Mouse (Mus musculus): ENCODE measurements at regions not wholly inside any gene's neighbourhood (a gene's known extent, or its start where the extent isn't known, plus 50 kb on each side); places are given as distances from the start of the nearest gene placed in this dataset.

DNA sequence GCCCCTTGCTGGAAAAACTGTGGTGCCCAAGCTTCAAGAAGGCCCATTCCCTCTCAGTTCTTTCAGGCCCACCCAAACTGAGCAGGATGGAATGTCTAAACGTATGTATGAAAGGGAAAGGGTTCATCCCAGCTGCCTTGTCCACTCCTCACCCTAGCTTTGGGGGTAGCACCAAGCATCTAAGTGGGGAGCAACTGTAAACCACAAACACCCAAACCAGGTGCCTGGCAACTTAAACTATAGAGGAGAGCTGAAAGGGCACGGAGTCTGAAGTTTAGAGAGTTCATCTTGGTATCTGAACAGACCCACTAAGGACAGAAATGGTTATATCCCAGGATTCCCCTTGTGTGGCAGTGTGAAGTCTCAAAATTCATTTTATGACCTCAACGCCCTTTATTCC lies 90.1 kb upstream of the Ssbp2 start:
- DNase-seq (ENCODE audit: low read depth, low spot score), result no peak
- in situ Hi-C loops (cut with MboI; ENCODE audit: low sequenced_read_pairs in 2 of 2, unreplicated experiment in 2 of 2), result loop anchor here in 1 of 2 experiments (5.0 kb wide), 1 partner anchor 92 kb away; the partner anchor contains the start of gene Ssbp2
- H3K36me3 ChIP-seq (ENCODE audit: control insufficient read depth, insufficient read depth, low read length, poor library complexity, severe bottlenecking), result no peaks in the 10 kb centered on the region
- TF ChIP-seq CHD2 (IDR thresholded peaks at IDR 0.05; ENCODE audit: low read depth, low read length) (no peak), MAFK (IDR thresholded peaks at IDR 0.05; ENCODE audit: insufficient read depth, low read depth, low read length) (no peak), HCFC1 (IDR thresholded peaks at IDR 0.05; ENCODE audit: borderline replicate concordance, insufficient read depth, low read length) (no peak), ZC3H11A (IDR thresholded peaks at IDR 0.05; ENCODE audit: borderline replicate concordance, low read depth, low read length) (no peak), ZNF384 (IDR thresholded peaks at IDR 0.05; ENCODE audit: low read depth, low read length) (no peak)
- H3K4me3 ChIP-seq (ENCODE audit: insufficient read depth in 1 of 2, low read depth in 1 of 2, low read length in 2 of 2, poor library complexity in 1 of 2, severe bottlenecking in 1 of 2), result peak overlapping the region; percentile 54 to 68
- H3K9me3 ChIP-seq (ENCODE audit: control insufficient read depth, insufficient read depth, low read depth, low read length), result no peaks in the 10 kb centered on the region
- H3K4me1 ChIP-seq (ENCODE audit: control insufficient read depth in 2 of 2, insufficient read depth in 2 of 2, low read length in 2 of 2, poor library complexity in 1 of 2), result peaks cover 3 to 10% of the 10 kb centered on the region in 2 experiments; a peak in 3 of 4 replicates
- no peak overlapping the region for H3K9ac ChIP-seq (ENCODE audit: insufficient read depth, low read depth, low read length, poor library complexity, severe bottlenecking)
- no peak overlapping the region for H3K27ac ChIP-seq (ENCODE audit: insufficient read depth, low read depth, low read length, poor library complexity, severe bottlenecking)

DNA sequence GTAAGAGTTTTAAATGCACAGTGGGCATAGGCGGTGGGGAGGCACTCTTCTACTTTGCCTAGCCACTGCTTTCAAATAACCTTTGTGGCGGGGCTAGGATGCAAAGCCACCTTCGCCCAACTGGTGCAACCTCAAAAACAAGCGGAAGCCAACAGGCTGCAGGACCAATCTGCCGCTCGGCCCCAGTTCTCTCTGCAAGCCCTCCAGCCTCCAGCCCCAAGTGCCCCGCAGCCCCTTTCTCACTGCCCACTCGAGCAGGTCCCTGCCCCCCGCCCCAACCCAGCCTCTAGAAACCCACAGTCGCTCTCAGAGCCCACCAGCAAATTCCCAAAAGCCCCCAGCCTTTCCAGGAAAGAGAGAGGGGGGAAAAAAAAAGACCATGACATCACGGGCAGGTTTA lies 89.6 kb upstream of the Ssbp2 start:
- Histone ChIP-seq H3K36me3 (ENCODE audit: control insufficient read depth, insufficient read depth, low read length, poor library complexity, severe bottlenecking) (no peaks in the 10 kb centered on the region), H3K4me1 (ENCODE audit: control insufficient read depth in 2 of 2, insufficient read depth in 2 of 2, low read length in 2 of 2, poor library complexity in 1 of 2) (peaks cover 3 to 10% of the 10 kb centered on the region in 2 experiments; a peak in 3 of 4 replicates), H3K4me3 (ENCODE audit: insufficient read depth in 1 of 2, low read depth in 1 of 2, low read length in 2 of 2, poor library complexity in 1 of 2, severe bottlenecking in 1 of 2) (peak overlapping the region; percentile 54 to 68), H3K9ac (ENCODE audit: insufficient read depth, low read depth, low read length, poor library complexity, severe bottlenecking) (peak overlapping the region; percentile 56), H3K9me3 (ENCODE audit: control insufficient read depth, insufficient read depth, low read depth, low read length) (no peaks in the 10 kb centered on the region), H3K27ac (ENCODE audit: insufficient read depth, low read depth, low read length, poor library complexity, severe bottlenecking) (no peak overlapping the region)
- in situ Hi-C loops (cut with MboI; ENCODE audit: low sequenced_read_pairs in 2 of 2, unreplicated experiment in 2 of 2), result loop anchor here in 1 of 2 experiments (5.0 kb wide), 1 partner anchor 92 kb away; the partner anchor contains the start of gene Ssbp2
- TF ChIP-seq ZNF384 (IDR thresholded peaks at IDR 0.05; ENCODE audit: low read depth, low read length), result no peak
- no peak for TF ChIP-seq HCFC1 (IDR thresholded peaks at IDR 0.05; ENCODE audit: borderline replicate concordance, insufficient read depth, low read length)
- TF ChIP-seq CHD2 (IDR thresholded peaks at IDR 0.05; ENCODE audit: low read depth, low read length), result no peak
- no peak for TF ChIP-seq MAFK (IDR thresholded peaks at IDR 0.05; ENCODE audit: insufficient read depth, low read depth, low read length)
- no peak for TF ChIP-seq ZC3H11A (IDR thresholded peaks at IDR 0.05; ENCODE audit: borderline replicate concordance, low read depth, low read length)
- no peak for DNase-seq (ENCODE audit: low read depth, low spot score)

DNA sequence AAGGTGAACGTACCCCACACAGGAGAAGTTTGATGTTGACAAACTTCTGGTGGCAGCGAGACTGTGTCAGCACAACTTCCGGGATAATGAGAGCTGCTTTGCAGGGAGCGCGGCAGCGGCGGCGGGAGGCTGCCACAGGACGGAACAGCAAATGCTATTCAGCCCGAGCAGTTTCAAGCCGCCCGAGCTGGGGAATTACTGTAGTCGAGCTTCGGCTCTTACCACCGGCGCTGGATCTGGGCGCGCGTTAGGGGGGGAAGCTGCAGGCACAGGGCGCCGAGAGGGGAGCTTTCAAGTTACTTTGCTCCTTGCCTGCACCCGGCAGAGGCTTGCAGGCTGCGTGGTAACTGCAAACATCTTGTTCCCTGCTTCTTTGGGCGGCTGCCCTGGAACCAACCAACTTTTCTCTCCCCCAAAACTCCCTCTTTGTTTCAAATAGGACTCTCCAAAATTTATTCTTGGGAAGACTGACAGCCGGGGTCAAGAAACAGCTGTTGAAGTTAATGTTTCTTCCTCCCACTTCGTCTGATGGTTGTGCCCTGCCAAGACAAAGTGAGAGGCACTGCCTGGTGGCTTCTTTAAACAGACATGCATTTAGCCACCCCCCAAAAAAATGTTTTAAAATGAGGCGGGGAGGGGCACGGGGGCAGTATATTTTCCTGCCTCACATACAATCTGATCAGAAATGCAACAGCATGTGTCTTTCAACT lies 89.0 kb upstream of the Ssbp2 start:
- H3K4me1 ChIP-seq (ENCODE audit: control insufficient read depth in 2 of 2, insufficient read depth in 2 of 2, low read length in 2 of 2, poor library complexity in 1 of 2), result peaks cover 3 to 10% of the 10 kb centered on the region in 2 experiments; a peak in 3 of 4 replicates
- H3K9ac ChIP-seq (ENCODE audit: insufficient read depth, low read depth, low read length, poor library complexity, severe bottlenecking), result peak overlapping the region; percentile 56; the same call in 1 of the 2 replicates
- H3K9me3 ChIP-seq (ENCODE audit: control insufficient read depth, insufficient read depth, low read depth, low read length), result no peaks in the 10 kb centered on the region
- in situ Hi-C loops (cut with MboI; ENCODE audit: low sequenced_read_pairs in 2 of 2, unreplicated experiment in 2 of 2), result loop anchor here in 1 of 2 experiments (5.0 kb wide), 1 partner anchor 91 kb away; the partner anchor contains the start of gene Ssbp2
- H3K4me3 ChIP-seq (ENCODE audit: insufficient read depth in 1 of 2, low read depth in 1 of 2, low read length in 2 of 2, poor library complexity in 1 of 2, severe bottlenecking in 1 of 2), result peak overlapping the region; percentile 54 to 68
- H3K36me3 ChIP-seq (ENCODE audit: control insufficient read depth, insufficient read depth, low read length, poor library complexity, severe bottlenecking), result no peaks in the 10 kb centered on the region
- H3K27ac ChIP-seq (ENCODE audit: insufficient read depth, low read depth, low read length, poor library complexity, severe bottlenecking), result no peak overlapping the region
- TF ChIP-seq ZC3H11A (IDR thresholded peaks at IDR 0.05; ENCODE audit: borderline replicate concordance, low read depth, low read length), result no peak
- TF ChIP-seq ZNF384 (IDR thresholded peaks at IDR 0.05; ENCODE audit: low read depth, low read length), result no peak
- no peak for TF ChIP-seq HCFC1 (IDR thresholded peaks at IDR 0.05; ENCODE audit: borderline replicate concordance, insufficient read depth, low read length)
- TF ChIP-seq CHD2 (IDR thresholded peaks at IDR 0.05; ENCODE audit: low read depth, low read length), result no peak
- TF ChIP-seq MAFK (IDR thresholded peaks at IDR 0.05; ENCODE audit: insufficient read depth, low read depth, low read length), result no peak
- DNase-seq (ENCODE audit: low read depth, low spot score), result peak; percentile 69

DNA sequence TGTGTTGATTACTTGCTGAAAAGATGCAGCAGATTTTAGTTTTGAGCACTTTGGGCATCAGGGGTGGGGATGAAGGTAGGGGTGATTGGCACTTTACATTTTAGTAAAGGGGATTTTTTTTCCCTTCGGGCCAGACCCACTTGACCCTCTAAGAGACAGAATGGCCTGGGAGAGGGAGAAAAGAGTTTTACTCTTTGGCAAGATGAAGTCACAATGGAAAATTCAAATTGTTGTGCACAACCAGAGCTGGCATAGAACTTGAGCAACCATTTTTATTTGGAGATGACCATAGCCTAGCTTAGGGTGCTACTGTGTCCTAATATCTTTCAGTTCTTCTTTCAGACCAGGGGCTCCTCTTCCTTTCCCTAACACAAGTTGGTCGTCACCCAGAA lies 88.5 kb upstream of the Ssbp2 start:
- no peaks in the 10 kb centered on the region for H3K9me3 ChIP-seq (ENCODE audit: control insufficient read depth, insufficient read depth, low read depth, low read length)
- H3K4me3 ChIP-seq (ENCODE audit: insufficient read depth in 1 of 2, low read depth in 1 of 2, low read length in 2 of 2, poor library complexity in 1 of 2, severe bottlenecking in 1 of 2), result peak overlapping the region in 1 of 2 experiments; percentile 68; a peak in 1 of 4 replicates
- H3K27ac ChIP-seq (ENCODE audit: insufficient read depth, low read depth, low read length, poor library complexity, severe bottlenecking), result no peak overlapping the region
- peaks cover 3 to 10% of the 10 kb centered on the region in 2 experiments; a peak in 3 of 4 replicates for H3K4me1 ChIP-seq (ENCODE audit: control insufficient read depth in 2 of 2, insufficient read depth in 2 of 2, low read length in 2 of 2, poor library complexity in 1 of 2)
- in situ Hi-C loops (cut with MboI; ENCODE audit: low sequenced_read_pairs in 2 of 2, unreplicated experiment in 2 of 2), result loop anchor here in 1 of 2 experiments (5.0 kb wide), 1 partner anchor 91 kb away; the partner anchor contains the start of gene Ssbp2
- TF ChIP-seq ZNF384 (IDR thresholded peaks at IDR 0.05; ENCODE audit: low read depth, low read length) (no peak), HCFC1 (IDR thresholded peaks at IDR 0.05; ENCODE audit: borderline replicate concordance, insufficient read depth, low read length) (no peak), MAFK (IDR thresholded peaks at IDR 0.05; ENCODE audit: insufficient read depth, low read depth, low read length) (no peak), CHD2 (IDR thresholded peaks at IDR 0.05; ENCODE audit: low read depth, low read length) (no peak), ZC3H11A (IDR thresholded peaks at IDR 0.05; ENCODE audit: borderline replicate concordance, low read depth, low read length) (no peak)
- H3K9ac ChIP-seq (ENCODE audit: insufficient read depth, low read depth, low read length, poor library complexity, severe bottlenecking), result no peak overlapping the region
- no peak for DNase-seq (ENCODE audit: low read depth, low spot score)
- H3K36me3 ChIP-seq (ENCODE audit: control insufficient read depth, insufficient read depth, low read length, poor library complexity, severe bottlenecking), result no peaks in the 10 kb centered on the region
